Mouse (Mus musculus) neural tube, embryonic 12.5 days (tissue): ENCODE measurements at regions not wholly inside any gene's neighbourhood (a gene's known extent, or its start where the extent isn't known, plus 50 kb on each side); places are given as distances from the start of the nearest gene placed in this dataset.

Experiments
- ATAC-seq: fragments of 200-750 bp; cut with Nextera tagmentation; 2 replicates; pipeline ENCODE4 v1.8.0; 2017; ENCODE audit warnings: low read depth, mild to moderate bottlenecking, moderate TSS enrichment, moderate library complexity; ENCODE audit not compliant: low FRiP score
- H3K27ac ChIP-seq: fragments of 300-500 bp; sonication (generic); 2 replicates; pipeline ENCODE4 v1.5.1; 2016
- H3K27me3 ChIP-seq: fragments of 300-500 bp; sonication (generic); replicated peaks from 2 replicates; pipeline ENCODE4 v1.6.1; 2016; ENCODE audit warnings: mild to moderate bottlenecking
- H3K36me3 ChIP-seq: fragments of 300-500 bp; sonication (generic); 2 replicates; pipeline ENCODE4 v1.6.1; 2016; ENCODE audit warnings: mild to moderate bottlenecking
- H3K4me1 ChIP-seq: fragments of 300-500 bp; sonication (generic); 2 replicates; pipeline ENCODE4 v1.6.1; 2016
- H3K4me2 ChIP-seq: fragments of 300-500 bp; sonication (generic); replicated peaks from 2 replicates; pipeline ENCODE4 v1.6.1; 2016; ENCODE audit warnings: mild to moderate bottlenecking
- H3K4me3 ChIP-seq: fragments of 300-500 bp; sonication (generic); 2 replicates; pipeline ENCODE4 v1.5.1; 2016
- H3K9ac ChIP-seq: fragments of 300-500 bp; sonication (generic); 2 replicates; pipeline ENCODE4 v1.6.1; 2016; ENCODE audit warnings: mild to moderate bottlenecking
- H3K9me3 ChIP-seq: fragments of 300-500 bp; sonication (generic); 2 replicates; pipeline ENCODE4 v1.6.1; 2016; ENCODE audit warnings: mild to moderate bottlenecking
- WGBS: fragments of 180-500 bp; shearing (Covaris S2); methylation state at CpG from one replicate; pipeline ENCODE4 v1.1.7; 2016; 5-methylcytosine and 5-hydroxymethylcytosine counted together

- Histone ChIP-seq H3K27me3 (no peaks in the 10 kb centered on the region), H3K4me1 (peaks cover 13% of the 10 kb centered on the region), H3K9ac (no peak overlapping the region), H3K4me2 (no peak overlapping the region), H3K27ac (no peak overlapping the region), H3K9me3 (0 out of 2 replicates have a peak, but pooled peaks cover 2% of the 10 kb centered on the region), H3K36me3 (no peaks in the 10 kb centered on the region), H3K4me3 (no peak overlapping the region)
- ATAC-seq, result no peak
- whole genome bisulfite sequencing, result 21% methylated on average over 8 of the region's 8 CpGs
Observed at GRCm38 (mm10) chr13:44584151-44584550, 145.1 kb upstream of the Jarid2 start.

- WGBS, result 40% methylated on average over 4 of the region's 4 CpGs
- ATAC-seq, result no peak
- no peaks in the 10 kb centered on the region for H3K36me3 ChIP-seq
- no peak overlapping the region for H3K27ac ChIP-seq
- H3K4me2 ChIP-seq, result no peak overlapping the region
- H3K4me1 ChIP-seq, result peaks cover 13% of the 10 kb centered on the region
- no peaks in the 10 kb centered on the region for H3K9me3 ChIP-seq
- no peaks in the 10 kb centered on the region for H3K27me3 ChIP-seq
- no peak overlapping the region for H3K9ac ChIP-seq
- H3K4me3 ChIP-seq, result no peak overlapping the region
Observed at GRCm38 (mm10) chr13:44584551-44584950, 144.7 kb upstream of the Jarid2 start.

- Histone ChIP-seq H3K4me1 (peaks cover 6% of the 10 kb centered on the region), H3K27ac (no peak overlapping the region), H3K9ac (no peak overlapping the region), H3K36me3 (no peaks in the 10 kb centered on the region), H3K4me2 (no peak overlapping the region), H3K4me3 (no peak overlapping the region), H3K9me3 (no peaks in the 10 kb centered on the region), H3K27me3 (no peaks in the 10 kb centered on the region)
- ATAC-seq, result no peak
- 76% methylated on average over 4 of the region's 4 CpGs for WGBS
Observed at GRCm38 (mm10) chr13:44587846-44588245, 141.4 kb upstream of the Jarid2 start.

GRCm38 (mm10) chr13:44594645-44595044 lies 134.6 kb upstream of the Jarid2 start:
- no peak overlapping the region for H3K27ac ChIP-seq
- no peak overlapping the region for H3K4me3 ChIP-seq
- no peaks in the 10 kb centered on the region for H3K9me3 ChIP-seq
- H3K4me1 ChIP-seq, result no peaks in the 10 kb centered on the region
- H3K4me2 ChIP-seq, result no peak overlapping the region
- 75% methylated on average over 5 of the region's 5 CpGs for WGBS
- no peak for ATAC-seq
- no peaks in the 10 kb centered on the region for H3K27me3 ChIP-seq
- no peak overlapping the region for H3K9ac ChIP-seq
- H3K36me3 ChIP-seq, result no peaks in the 10 kb centered on the region

GRCm38 (mm10) chr13:44597666-44598065 lies 131.6 kb upstream of the Jarid2 start:
- Histone ChIP-seq H3K36me3 (no peaks in the 10 kb centered on the region), H3K27me3 (no peaks in the 10 kb centered on the region), H3K9me3 (no peaks in the 10 kb centered on the region), H3K4me3 (no peak overlapping the region), H3K9ac (no peak overlapping the region), H3K27ac (no peak overlapping the region), H3K4me2 (no peak overlapping the region), H3K4me1 (no peaks in the 10 kb centered on the region)
- 63% methylated on average over 1 of the region's 1 CpGs for WGBS
- ATAC-seq, result no peak

- no peaks in the 10 kb centered on the region for H3K9me3 ChIP-seq
- H3K27me3 ChIP-seq, result no peaks in the 10 kb centered on the region
- no peak overlapping the region for H3K9ac ChIP-seq
- H3K27ac ChIP-seq, result no peak overlapping the region
- H3K4me2 ChIP-seq, result no peak overlapping the region
- H3K4me1 ChIP-seq, result no peaks in the 10 kb centered on the region
- no peak for ATAC-seq
- no peak overlapping the region for H3K4me3 ChIP-seq
- 87% methylated on average over 2 of the region's 2 CpGs for WGBS
- H3K36me3 ChIP-seq, result no peaks in the 10 kb centered on the region
Observed at GRCm38 (mm10) chr13:44601024-44601423, 128.2 kb upstream of the Jarid2 start.

- Histone ChIP-seq H3K9me3 (no peaks in the 10 kb centered on the region), H3K36me3 (no peaks in the 10 kb centered on the region), H3K27me3 (no peaks in the 10 kb centered on the region), H3K4me2 (no peak overlapping the region), H3K27ac (no peak overlapping the region), H3K4me1 (no peaks in the 10 kb centered on the region), H3K4me3 (no peak overlapping the region), H3K9ac (no peak overlapping the region)
- no peak for ATAC-seq
- WGBS, result 42% methylated on average over 6 of the region's 6 CpGs
Observed at GRCm38 (mm10) chr13:44602658-44603057, 126.6 kb upstream of the Jarid2 start.

- Histone ChIP-seq H3K27ac (no peak overlapping the region), H3K4me1 (no peaks in the 10 kb centered on the region), H3K27me3 (no peaks in the 10 kb centered on the region), H3K9ac (no peak overlapping the region), H3K4me3 (no peak overlapping the region), H3K9me3 (no peaks in the 10 kb centered on the region), H3K36me3 (no peaks in the 10 kb centered on the region), H3K4me2 (no peak overlapping the region)
- 83% methylated on average over 13 of the region's 13 CpGs for WGBS
- ATAC-seq, result no peak
Observed at GRCm38 (mm10) chr13:44607316-44608285, 121.7 kb upstream of the Jarid2 start.

GRCm38 (mm10) chr13:44608286-44608675 lies 121.0 kb upstream of the Jarid2 start:
- no peaks in the 10 kb centered on the region for H3K4me1 ChIP-seq
- no peak overlapping the region for H3K9ac ChIP-seq
- H3K27me3 ChIP-seq, result no peaks in the 10 kb centered on the region
- no peak overlapping the region for H3K27ac ChIP-seq
- no peak overlapping the region for H3K4me3 ChIP-seq
- H3K9me3 ChIP-seq, result no peaks in the 10 kb centered on the region
- H3K4me2 ChIP-seq, result no peak overlapping the region
- WGBS, result 75% methylated on average over 3 of the region's 3 CpGs
- no peaks in the 10 kb centered on the region for H3K36me3 ChIP-seq
- no peak for ATAC-seq

- Histone ChIP-seq H3K27me3 (no peaks in the 10 kb centered on the region), H3K36me3 (no peaks in the 10 kb centered on the region), H3K27ac (no peak overlapping the region), H3K4me2 (no peak overlapping the region), H3K9me3 (no peaks in the 10 kb centered on the region), H3K4me3 (no peak overlapping the region), H3K4me1 (no peaks in the 10 kb centered on the region), H3K9ac (no peak overlapping the region)
- WGBS, result 83% methylated on average over 11 of the region's 11 CpGs
- no peak for ATAC-seq
Observed at GRCm38 (mm10) chr13:44608681-44609335, 120.5 kb upstream of the Jarid2 start.

- H3K4me2 ChIP-seq, result no peak overlapping the region
- H3K9me3 ChIP-seq, result no peaks in the 10 kb centered on the region
- no peak overlapping the region for H3K27ac ChIP-seq
- no peaks in the 10 kb centered on the region for H3K36me3 ChIP-seq
- ATAC-seq, result no peak
- no peaks in the 10 kb centered on the region for H3K4me1 ChIP-seq
- no peaks in the 10 kb centered on the region for H3K27me3 ChIP-seq
- 82% methylated on average over 5 of the region's 5 CpGs for WGBS
- no peak overlapping the region for H3K9ac ChIP-seq
- no peak overlapping the region for H3K4me3 ChIP-seq
Observed at GRCm38 (mm10) chr13:44609606-44610005, 119.7 kb upstream of the Jarid2 start.

- 70% methylated on average over 8 of the region's 8 CpGs for WGBS
- Histone ChIP-seq H3K4me1 (no peaks in the 10 kb centered on the region), H3K4me3 (no peak overlapping the region), H3K4me2 (no peak overlapping the region), H3K27ac (no peak overlapping the region), H3K9ac (no peak overlapping the region), H3K36me3 (no peaks in the 10 kb centered on the region), H3K9me3 (no peaks in the 10 kb centered on the region), H3K27me3 (no peaks in the 10 kb centered on the region)
- no peak for ATAC-seq
Observed at GRCm38 (mm10) chr13:44615696-44616095, 113.6 kb upstream of the Jarid2 start.
